Mouse (Mus musculus): ENCODE measurements around the gene Cdca4. TPM values are rescaled to one million over a fixed set of nuclear protein-coding genes. Genes with fewer than 3 reads are reported as not detected.
A peak's percentile ranks its signal among the peaks of the same experiment; 100 is the strongest.
"Not testable (repeated sequence)": the region's sequence is repeated elsewhere in the genome, so short reads cannot be mapped to it uniquely, and the experiment has no call there.

Cdca4 gene
- polyA plus RNA-seq, 1 experiment from 2014 or later = 206 TPM

DNA sequence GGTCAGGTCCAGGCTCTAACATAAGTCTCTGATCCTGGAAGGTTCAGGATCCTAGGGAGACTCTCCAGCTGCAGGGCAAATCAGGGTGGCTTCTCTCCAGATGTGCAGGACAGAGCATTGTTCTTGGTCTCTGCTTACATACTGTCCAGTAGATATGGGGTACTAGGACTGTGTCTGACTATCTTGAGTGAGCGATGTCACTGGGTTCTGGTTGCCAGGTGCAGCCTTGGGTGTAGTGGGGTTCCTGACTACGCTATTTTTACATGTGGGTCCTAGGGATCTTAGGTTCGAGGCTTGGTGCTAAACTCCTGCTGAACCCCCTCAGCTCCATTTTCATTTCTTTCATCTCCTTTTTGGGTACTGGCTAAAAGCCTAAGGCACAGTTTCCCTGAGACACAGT lies 1.3 kb upstream of the Cdca4 start:
- peaks cover 30% of the 10 kb centered on the region for H3K4me1 ChIP-seq
- no peaks in the 10 kb centered on the region for H3K27me3 ChIP-seq (ENCODE audit: low read depth, poor library complexity, severe bottlenecking)
- H3K27ac ChIP-seq = peak overlapping the region; percentile 98
- 90% methylated on average over 3 of the region's 3 CpGs for WGBS
- no peaks in the 10 kb centered on the region for H3K9me3 ChIP-seq (replicated peaks)
- DNase-seq (ENCODE audit: low spot score) = no peak
- H3K4me3 ChIP-seq = peak overlapping the region; percentile 92
- H3K36me3 ChIP-seq = peaks cover 55% of the 10 kb centered on the region

DNA sequence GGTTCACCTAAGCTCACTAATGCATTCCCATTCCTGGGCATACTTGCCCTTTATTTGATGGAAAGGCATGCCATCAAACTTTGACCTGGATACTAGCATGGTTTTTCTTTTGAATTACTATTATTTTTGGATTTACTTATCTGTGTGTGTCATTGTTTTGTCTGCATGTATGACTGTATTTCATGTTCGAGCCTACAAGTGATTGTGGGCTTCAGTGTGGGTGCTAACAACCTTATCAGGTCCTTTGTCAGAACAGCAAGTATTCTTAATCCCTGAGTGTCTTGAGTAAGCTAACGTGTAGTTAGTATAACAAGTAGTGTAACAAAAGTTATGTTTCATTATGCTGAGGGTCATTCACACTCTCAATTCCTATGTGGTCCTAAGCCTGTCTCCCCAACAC lies 918 bp upstream of the Cdca4 start:
- H3K4me1 ChIP-seq = peaks cover 30% of the 10 kb centered on the region
- H3K27me3 ChIP-seq (ENCODE audit: low read depth, poor library complexity, severe bottlenecking) = no peaks in the 10 kb centered on the region
- WGBS = 50% methylated on average over 2 of the region's 2 CpGs
- peak overlapping the region; percentile 92 for H3K4me3 ChIP-seq
- H3K27ac ChIP-seq = peak overlapping the region; percentile 98
- DNase-seq (ENCODE audit: low spot score) = no peak
- H3K9me3 ChIP-seq (replicated peaks) = no peaks in the 10 kb centered on the region
- H3K36me3 ChIP-seq = peaks cover 59% of the 10 kb centered on the region

DNA sequence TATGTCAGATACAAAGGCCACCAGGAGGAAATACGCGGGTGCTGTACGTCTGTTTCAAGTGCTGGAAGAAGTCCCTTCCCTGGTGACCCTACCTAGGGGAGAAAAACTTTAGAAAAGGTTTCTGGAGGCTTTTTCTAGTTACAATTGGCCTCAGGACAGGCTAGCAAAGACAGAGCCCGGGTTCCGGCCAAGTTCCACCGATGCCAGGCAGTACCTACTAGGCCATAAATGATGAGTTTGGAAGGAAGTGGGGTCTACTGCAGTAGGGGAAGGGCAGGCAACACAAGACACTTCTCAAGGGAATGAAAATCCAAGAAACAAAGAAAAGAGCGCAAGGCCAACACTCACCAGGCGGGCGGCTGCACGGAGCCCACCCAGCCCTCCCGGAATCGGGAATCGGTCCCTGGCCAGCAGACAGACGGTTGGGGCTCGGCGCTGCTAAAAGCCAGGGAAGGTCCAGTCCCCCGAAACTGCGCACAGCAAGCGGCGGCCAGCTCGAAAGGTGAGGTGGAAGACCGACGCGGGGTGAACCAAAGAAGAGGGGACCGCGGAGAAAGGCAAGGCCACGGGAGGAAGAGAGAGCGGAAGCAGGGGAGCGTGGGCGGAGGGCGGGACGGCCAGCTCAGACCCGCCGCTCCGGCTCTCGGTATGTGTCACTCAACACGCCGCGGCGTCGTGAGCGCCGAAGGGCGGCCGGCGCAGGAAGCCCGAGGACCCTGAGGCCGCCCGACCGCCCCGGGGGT lies 551 bp downstream of the Cdca4 start:
- Histone ChIP-seq H3K36me3 (peaks cover 69% of the 10 kb centered on the region), H3K27me3 (ENCODE audit: low read depth, poor library complexity, severe bottlenecking) (no peaks in the 10 kb centered on the region), H3K4me3 (peak overlapping the region; percentile 92), H3K4me1 (peaks cover 33% of the 10 kb centered on the region), H3K27ac (peak overlapping the region; percentile 98), H3K9me3 (replicated peaks) (no peaks in the 10 kb centered on the region)
- WGBS = under 1% methylated on average over 50 of the region's 51 CpGs
- DNase-seq (ENCODE audit: low spot score) = no peak

DNA sequence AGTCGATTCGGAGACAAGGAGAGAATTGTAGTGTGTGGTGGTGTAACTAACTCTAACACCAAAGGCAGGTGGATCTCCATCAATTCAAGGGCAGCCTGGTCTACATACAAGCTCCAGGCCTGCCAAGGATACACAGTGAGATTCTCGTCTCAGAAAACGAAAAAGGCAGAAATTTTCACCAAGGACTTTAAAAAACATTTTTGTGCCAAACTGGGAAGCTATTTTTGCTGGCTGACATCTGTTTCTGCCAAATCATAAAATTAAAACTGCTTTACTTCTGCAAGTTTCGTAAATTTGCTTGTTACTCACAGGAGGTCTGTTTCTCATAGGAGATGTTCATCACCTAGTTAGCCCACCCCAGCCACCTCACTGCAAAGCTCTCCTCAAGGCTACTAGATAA lies 3.3 kb downstream of the Cdca4 start:
- WGBS = 88% methylated on average over 5 of the region's 5 CpGs
- peaks cover 36% of the 10 kb centered on the region for H3K4me1 ChIP-seq
- no peak for DNase-seq (ENCODE audit: low spot score)
- H3K36me3 ChIP-seq = peaks cover 70% of the 10 kb centered on the region
- no peak overlapping the region for H3K4me3 ChIP-seq
- no peaks in the 10 kb centered on the region for H3K9me3 ChIP-seq (replicated peaks)
- no peak overlapping the region for H3K27ac ChIP-seq
- no peaks in the 10 kb centered on the region for H3K27me3 ChIP-seq (ENCODE audit: low read depth, poor library complexity, severe bottlenecking)

DNA sequence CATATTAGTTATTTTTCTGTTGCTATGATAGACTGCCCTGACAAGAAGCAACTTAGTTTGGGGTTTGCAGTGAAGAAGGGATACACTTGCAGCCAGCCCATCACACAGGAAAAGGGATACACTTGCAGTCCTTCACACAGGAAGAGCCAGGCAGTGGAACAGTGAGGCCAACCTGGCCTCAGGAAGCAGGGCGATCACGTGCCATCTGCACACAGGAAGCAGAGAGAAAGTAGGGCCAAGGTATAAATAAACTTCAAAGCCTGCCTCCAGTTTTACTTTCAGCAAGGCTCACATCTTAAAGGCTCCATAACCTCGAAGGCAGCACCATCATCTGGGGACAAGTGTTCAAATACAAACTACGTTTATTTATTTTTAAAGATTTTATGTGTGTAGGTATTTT lies 6.0 kb downstream of the Cdca4 start:
- no peak for DNase-seq (ENCODE audit: low spot score)
- no peaks in the 10 kb centered on the region for H3K9me3 ChIP-seq (replicated peaks)
- WGBS = 84% methylated on average over 4 of the region's 4 CpGs
- no peaks in the 10 kb centered on the region for H3K27me3 ChIP-seq (ENCODE audit: low read depth, poor library complexity, severe bottlenecking)
- peaks cover 28% of the 10 kb centered on the region for H3K4me1 ChIP-seq
- no peak overlapping the region for H3K27ac ChIP-seq
- no peak overlapping the region for H3K4me3 ChIP-seq
- H3K36me3 ChIP-seq = peaks cover 97% of the 10 kb centered on the region

DNA sequence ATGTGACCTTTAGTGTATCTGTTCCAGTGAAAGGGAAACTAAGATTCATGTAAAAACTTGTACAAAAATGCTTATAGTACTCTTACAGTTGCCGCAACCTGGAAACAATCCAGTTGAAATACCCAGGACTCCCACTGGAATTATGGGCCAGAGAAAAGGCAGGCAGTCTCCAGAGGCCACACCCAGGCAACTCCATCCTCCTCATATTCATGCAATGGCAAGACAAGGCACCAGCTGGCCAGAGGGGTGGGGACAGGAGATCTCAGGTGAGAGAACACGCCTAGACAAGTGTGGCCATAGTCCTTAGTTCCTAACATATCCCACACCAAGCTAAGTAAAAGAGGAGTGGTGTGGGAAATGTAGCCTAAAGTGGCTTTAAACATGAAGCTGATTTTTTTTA lies 6.5 kb downstream of the Cdca4 start:
- no peaks in the 10 kb centered on the region for H3K27me3 ChIP-seq (ENCODE audit: low read depth, poor library complexity, severe bottlenecking)
- no peak overlapping the region for H3K27ac ChIP-seq
- no peak overlapping the region for H3K4me3 ChIP-seq
- DNase-seq (ENCODE audit: low spot score) = no peak
- peaks cover 98% of the 10 kb centered on the region for H3K36me3 ChIP-seq
- H3K9me3 ChIP-seq (replicated peaks) = no peaks in the 10 kb centered on the region
- peaks cover 24% of the 10 kb centered on the region for H3K4me1 ChIP-seq
- 84% methylated on average over 2 of the region's 2 CpGs for WGBS

DNA sequence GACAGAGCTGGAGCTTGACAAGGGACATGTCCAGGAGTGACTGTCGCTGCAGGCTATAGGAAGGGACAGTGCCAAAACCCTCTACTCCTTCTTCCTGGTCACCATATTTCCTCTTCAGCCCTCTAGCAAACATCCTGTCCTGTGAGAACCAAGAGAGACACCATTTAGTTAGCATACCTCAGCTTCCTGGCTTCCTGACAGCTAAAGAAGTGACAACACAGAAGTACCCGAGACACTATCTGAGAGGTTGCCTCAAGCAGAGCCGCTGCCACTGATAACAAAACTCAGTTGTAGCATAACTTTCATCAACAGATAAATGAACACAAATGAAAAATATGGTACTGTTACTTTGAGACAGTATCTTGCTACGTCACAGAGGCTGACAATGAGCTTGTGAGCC lies 7.2 kb downstream of the Cdca4 start:
- H3K9me3 ChIP-seq (replicated peaks) = no peaks in the 10 kb centered on the region
- no peak overlapping the region for H3K27ac ChIP-seq
- H3K27me3 ChIP-seq (ENCODE audit: low read depth, poor library complexity, severe bottlenecking) = no peaks in the 10 kb centered on the region
- no peak overlapping the region for H3K4me3 ChIP-seq
- no peak for DNase-seq (ENCODE audit: low spot score)
- H3K4me1 ChIP-seq = peaks cover 17% of the 10 kb centered on the region
- peaks cover 98% of the 10 kb centered on the region for H3K36me3 ChIP-seq
- 91% methylated on average over 4 of the region's 4 CpGs for WGBS

DNA sequence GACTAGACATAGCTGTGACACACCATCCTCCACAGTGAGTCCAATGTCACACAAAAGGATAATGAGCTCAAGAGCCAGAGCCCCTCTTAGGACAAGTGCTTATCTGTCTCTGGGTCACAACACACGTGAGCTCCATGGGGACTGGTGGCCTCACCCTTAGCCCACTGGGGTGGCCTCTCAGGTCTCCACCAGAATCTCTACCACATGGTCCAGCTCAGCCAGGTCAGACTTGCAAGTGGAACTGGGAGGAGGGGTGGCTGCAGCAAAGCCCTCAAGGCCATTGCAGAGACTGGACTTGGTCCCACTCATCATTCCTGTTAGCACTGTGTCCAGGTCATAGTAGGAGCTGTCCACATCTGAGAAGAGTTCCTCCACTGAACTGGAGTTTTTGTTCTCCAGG lies 8.0 kb downstream of the Cdca4 start:
- no peaks in the 10 kb centered on the region for H3K27me3 ChIP-seq (ENCODE audit: low read depth, poor library complexity, severe bottlenecking)
- no peak for DNase-seq (ENCODE audit: low spot score)
- H3K36me3 ChIP-seq = peaks cover 98% of the 10 kb centered on the region
- no peak overlapping the region for H3K27ac ChIP-seq
- H3K9me3 ChIP-seq (replicated peaks) = no peaks in the 10 kb centered on the region
- WGBS = 69% methylated on average over 1 of the region's 1 CpGs
- peaks cover 9% of the 10 kb centered on the region for H3K4me1 ChIP-seq
- H3K4me3 ChIP-seq = no peak overlapping the region

DNA sequence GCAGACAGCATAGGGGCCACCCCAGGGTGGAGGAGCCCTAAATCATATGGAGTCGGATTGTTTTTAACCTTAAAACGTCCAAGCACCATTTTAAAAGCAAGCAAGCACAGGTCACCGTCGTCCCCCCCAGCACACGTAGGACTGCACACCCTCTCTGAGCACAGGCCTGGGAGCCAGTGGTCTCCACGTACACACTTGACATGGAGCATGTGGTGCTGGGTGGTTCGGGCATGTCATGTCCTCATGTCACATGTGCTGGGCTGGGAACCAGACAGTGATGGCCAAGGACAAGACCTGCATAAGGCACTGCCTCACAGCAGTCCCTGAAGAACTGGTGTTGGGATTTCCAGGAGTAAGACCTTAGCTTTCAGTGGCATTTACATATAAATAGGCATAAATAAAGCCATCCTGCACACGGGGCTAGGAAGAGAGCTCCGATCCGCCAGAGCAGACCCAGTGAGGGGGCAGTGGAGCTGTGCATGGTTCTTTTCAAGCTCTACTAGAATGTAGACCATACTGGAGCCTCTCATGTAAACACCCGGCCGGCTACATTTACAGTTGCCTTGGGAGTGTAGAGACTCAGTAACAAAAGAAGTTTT lies 8.7 kb downstream of the Cdca4 start:
- Histone ChIP-seq H3K27ac (no peak overlapping the region), H3K4me1 (peaks cover 6% of the 10 kb centered on the region; the same call in 1 of the 2 replicates), H3K9me3 (replicated peaks) (no peaks in the 10 kb centered on the region), H3K36me3 (peaks cover 98% of the 10 kb centered on the region), H3K27me3 (ENCODE audit: low read depth, poor library complexity, severe bottlenecking) (no peaks in the 10 kb centered on the region), H3K4me3 (no peak overlapping the region)
- DNase-seq (ENCODE audit: low spot score) = no peak
- 91% methylated on average over 12 of the region's 12 CpGs for WGBS

DNA sequence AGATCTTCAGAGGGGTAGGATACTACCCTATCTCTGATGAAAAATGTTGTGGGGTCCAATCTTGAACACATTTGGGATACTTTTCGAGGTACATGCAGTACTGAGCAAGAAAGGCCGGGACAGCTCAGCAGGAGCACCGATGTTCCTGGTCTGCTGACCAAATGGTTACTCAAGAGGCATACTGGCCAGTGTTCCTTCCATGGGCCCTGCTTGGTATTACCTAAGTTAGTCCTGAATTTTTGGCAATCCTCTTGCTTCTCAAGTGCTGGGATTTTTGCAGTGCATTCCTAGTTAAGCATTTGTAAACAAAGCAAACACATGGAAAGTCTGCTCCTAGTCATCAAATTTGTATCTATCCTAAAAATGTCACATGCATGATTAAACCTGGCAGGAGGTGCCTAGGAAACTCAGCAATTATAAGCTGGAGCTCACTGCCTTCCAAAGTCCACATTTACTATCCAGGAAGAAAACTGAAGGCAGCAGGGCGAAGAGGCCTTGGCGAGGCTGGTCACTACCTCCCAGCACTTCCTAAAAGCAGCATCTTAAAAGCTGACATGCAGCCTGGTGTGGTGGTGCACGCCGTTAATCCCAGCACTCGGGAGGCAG lies 10.1 kb downstream of the Cdca4 start:
- Histone ChIP-seq H3K27ac (no peak overlapping the region), H3K9me3 (replicated peaks) (no peaks in the 10 kb centered on the region), H3K36me3 (peaks cover 98% of the 10 kb centered on the region), H3K4me1 (peaks cover 6% of the 10 kb centered on the region), H3K4me3 (no peak overlapping the region), H3K27me3 (ENCODE audit: low read depth, poor library complexity, severe bottlenecking) (no peaks in the 10 kb centered on the region)
- WGBS = 96% methylated on average over 8 of the region's 8 CpGs
- no peak for DNase-seq (ENCODE audit: low spot score)

DNA sequence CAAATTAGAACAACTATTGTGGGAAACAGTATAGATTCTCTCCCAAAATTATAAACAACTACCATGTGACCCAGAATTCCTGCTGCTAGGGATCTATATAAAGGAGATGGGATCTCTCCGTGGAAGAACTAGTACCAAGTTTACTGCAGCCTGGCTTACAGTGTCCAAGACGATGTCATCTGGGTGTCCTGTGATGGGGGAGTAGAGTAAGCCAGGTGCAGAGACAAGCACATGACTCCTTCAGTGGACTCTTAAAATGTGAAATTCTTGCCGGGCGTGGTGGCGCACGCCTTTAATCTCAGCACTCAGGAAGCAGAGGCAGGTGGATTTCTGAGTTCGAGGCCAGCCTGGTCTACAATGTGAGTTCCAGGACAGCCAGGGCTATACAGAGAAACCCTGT lies 12.4 kb downstream of the Cdca4 start:
- 85% methylated on average over 7 of the region's 7 CpGs for WGBS
- H3K36me3 ChIP-seq = peaks cover 97% of the 10 kb centered on the region

DNA sequence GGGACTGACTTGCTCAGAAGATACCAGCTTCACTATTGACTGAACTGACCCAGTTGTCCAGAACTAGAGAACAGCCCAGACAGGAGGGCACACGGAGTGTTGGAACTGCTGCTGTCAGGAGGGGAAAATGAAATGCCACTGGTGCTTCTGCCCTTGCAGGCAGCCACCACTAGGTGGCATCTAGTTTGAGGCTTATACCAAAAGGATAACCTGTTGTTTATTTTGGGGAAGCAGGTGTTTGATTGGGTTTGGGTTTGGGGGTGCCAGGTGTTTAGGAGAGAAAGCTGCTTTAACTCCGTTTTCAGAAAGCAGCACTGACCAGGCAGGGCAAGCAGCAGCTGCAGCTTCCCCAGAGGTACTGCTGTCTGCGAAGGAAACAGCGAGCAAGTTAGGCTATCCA lies 12.9 kb downstream of the Cdca4 start:
- no peaks in the 10 kb centered on the region; the same call in 1 of the 2 replicates for H3K4me1 ChIP-seq
- no peak overlapping the region for H3K27ac ChIP-seq
- H3K9me3 ChIP-seq (replicated peaks) = no peaks in the 10 kb centered on the region
- peaks cover 94% of the 10 kb centered on the region for H3K36me3 ChIP-seq
- no peak overlapping the region for H3K4me3 ChIP-seq
- H3K27me3 ChIP-seq (ENCODE audit: low read depth, poor library complexity, severe bottlenecking) = no peaks in the 10 kb centered on the region
- no peak for DNase-seq (ENCODE audit: low spot score)
- WGBS = 56% methylated on average over 4 of the region's 4 CpGs

More for the DNA sequence above, 12.4 kb downstream of the Cdca4 start:
- H3K9me3 ChIP-seq (replicated peaks); H3K4me3 ChIP-seq; H3K27ac ChIP-seq; H3K27me3 ChIP-seq (ENCODE audit: low read depth, poor library complexity, severe bottlenecking); DNase-seq (ENCODE audit: low spot score); H3K4me1 ChIP-seq: not testable (repeated sequence)

DNA sequence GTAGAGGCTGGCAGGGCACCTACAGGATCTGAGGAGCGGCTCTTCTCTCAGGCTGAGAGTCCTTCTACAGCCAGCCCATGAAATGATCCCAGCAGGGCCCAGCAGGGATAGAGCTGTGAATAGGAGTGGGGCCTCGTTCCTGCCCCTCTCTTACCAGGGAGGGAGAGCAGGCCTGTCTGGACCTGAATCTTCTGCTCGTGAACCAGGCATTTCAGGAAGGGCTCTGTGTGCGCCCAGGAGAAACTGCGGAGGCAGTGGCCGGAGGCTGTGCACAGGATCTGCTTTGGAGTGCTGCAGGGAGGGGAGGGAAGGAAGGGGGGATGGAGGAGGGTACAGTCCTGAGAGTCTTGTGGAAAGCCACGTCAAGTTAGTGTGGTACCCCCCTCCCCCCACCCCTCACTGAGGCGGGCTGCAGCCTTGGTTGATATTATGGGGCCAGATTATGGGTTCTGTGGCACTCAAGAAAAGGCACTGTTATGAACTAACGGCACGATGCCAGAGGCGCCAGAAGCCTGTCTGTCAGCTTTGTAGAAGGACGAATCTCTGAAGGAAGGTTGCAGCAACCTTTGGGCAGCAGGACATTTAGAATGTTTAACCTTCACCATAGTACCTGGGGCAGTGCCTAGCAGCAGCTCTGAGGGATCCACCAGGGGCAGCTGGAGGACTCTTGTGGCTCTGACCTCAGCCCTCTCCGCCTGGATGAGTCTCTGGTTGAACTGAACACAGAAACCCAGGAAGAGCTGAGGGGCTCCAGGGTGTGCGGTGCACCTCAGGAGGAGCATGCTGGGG lies 14.3 kb downstream of the Cdca4 start:
- 78% methylated on average over 14 of the region's 14 CpGs for WGBS
- Histone ChIP-seq H3K27ac (no peak overlapping the region), H3K36me3 (peaks cover 80% of the 10 kb centered on the region), H3K27me3 (ENCODE audit: low read depth, poor library complexity, severe bottlenecking) (peaks cover 12% of the 10 kb centered on the region), H3K4me1 (peaks cover 6% of the 10 kb centered on the region), H3K9me3 (replicated peaks) (no peaks in the 10 kb centered on the region), H3K4me3 (no peak overlapping the region)
- DNase-seq (ENCODE audit: low spot score) = no peak
